Mouse (Mus musculus) erythroblast, embryonic 14.5 days (primary cell): ENCODE results near the gene Tespa1. TPM values are rescaled to one million over a fixed set of nuclear protein-coding genes. Genes with fewer than 3 reads are reported as not detected.
"Not testable (repeated sequence)": the region's sequence is repeated elsewhere in the genome, so short reads cannot be mapped to it uniquely, and the experiment has no call there.

ENCODE experiments used
- H3K27me3 ChIP-seq: 2 replicates; pipeline ENCODE4 v1.6.1; 2012; ENCODE audit warnings: inconsistent platforms; ENCODE audit not compliant: control insufficient read depth
- H3K36me3 ChIP-seq: 2 replicates; pipeline ENCODE4 v1.6.1; 2012; ENCODE audit warnings: mild to moderate bottlenecking, inconsistent platforms; ENCODE audit not compliant: control insufficient read depth
- H3K4me1 ChIP-seq: 2 replicates; pipeline ENCODE4 v1.6.1; 2012; ENCODE audit warnings: inconsistent platforms; ENCODE audit not compliant: control insufficient read depth
- H3K4me3 ChIP-seq: replicated peaks from 2 replicates; pipeline ENCODE3; 2012; ENCODE audit warnings: moderate library complexity, mild to moderate bottlenecking, inconsistent platforms
- H3K9me3 ChIP-seq: 2 replicates; pipeline ENCODE4 v1.6.1; 2012; ENCODE audit warnings: low read length, inconsistent platforms, mixed read lengths; ENCODE audit not compliant: control insufficient read depth
- GATA1 ChIP-seq: IDR thresholded peaks from 2 replicates; pipeline ENCODE4 v1.6.1; 2012; ENCODE audit warnings: low read length, inconsistent platforms, mixed read lengths
- TAL1 ChIP-seq: IDR thresholded peaks from 3 replicates; pipeline ENCODE4 v1.6.1; 2012; ENCODE audit warnings: low read length, inconsistent platforms, mixed read lengths
- polyA plus RNA-seq: library from polyadenylated mRNA; stranded (reverse); fragments of >175 nt; gene quantifications from 2 replicates; pipeline ENCODE4 v1.2.3, GENCODE M21; 2012

The Tespa1 gene
- polyA plus RNA-seq, 1 experiment, result 0.04 TPM

DNA sequence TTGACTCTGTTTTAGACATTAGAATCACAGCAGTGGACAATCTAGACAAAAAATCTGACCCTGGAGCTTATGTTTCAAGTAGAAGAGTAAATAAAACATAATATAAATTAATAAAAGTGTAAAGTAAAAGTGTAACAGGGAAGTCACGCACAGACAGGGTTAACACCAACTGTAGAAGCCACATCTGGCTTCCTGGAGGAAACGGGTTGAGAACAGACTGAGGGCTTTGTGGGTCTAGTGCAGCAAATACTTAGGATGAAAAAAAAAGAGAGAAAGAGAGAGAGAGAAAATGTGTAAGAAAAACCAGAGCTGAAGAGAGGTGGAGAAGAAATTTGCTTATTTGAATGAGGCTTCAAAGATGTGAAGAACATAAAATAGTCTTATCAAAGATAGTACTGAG lies 14.9 kb downstream of the Tespa1 start:
- Histone ChIP-seq H3K4me1 (no peaks in the 10 kb centered on the region), H3K27me3 (no peaks in the 10 kb centered on the region), H3K4me3 (no peak overlapping the region), H3K9me3 (no peaks in the 10 kb centered on the region), H3K36me3 (no peaks in the 10 kb centered on the region)
- no peak for TF ChIP-seq TAL1
- no peak for TF ChIP-seq GATA1

DNA sequence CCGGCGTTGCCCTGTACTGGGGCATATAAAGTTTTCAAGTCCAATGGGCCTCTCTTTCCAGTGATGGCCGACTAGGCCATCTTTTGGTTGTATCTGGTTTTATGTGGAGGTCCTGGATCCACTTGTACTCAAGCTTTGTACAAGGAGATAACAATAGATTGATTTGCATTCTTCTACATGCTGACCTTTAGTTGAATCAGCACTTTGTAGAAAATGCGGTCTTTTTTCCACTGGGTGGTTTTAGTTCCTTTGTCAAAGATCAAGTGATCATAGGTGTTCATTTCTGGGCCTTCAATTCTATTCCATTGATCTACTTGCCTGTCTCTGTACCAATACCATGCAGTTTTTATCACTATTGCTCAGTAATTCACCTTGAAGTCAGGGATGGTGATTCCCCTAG lies 17.4 kb downstream of the Tespa1 start:
- not testable (repeated sequence) for H3K4me3 ChIP-seq, H3K4me1 ChIP-seq, H3K27me3 ChIP-seq, H3K36me3 ChIP-seq, H3K9me3 ChIP-seq

DNA sequence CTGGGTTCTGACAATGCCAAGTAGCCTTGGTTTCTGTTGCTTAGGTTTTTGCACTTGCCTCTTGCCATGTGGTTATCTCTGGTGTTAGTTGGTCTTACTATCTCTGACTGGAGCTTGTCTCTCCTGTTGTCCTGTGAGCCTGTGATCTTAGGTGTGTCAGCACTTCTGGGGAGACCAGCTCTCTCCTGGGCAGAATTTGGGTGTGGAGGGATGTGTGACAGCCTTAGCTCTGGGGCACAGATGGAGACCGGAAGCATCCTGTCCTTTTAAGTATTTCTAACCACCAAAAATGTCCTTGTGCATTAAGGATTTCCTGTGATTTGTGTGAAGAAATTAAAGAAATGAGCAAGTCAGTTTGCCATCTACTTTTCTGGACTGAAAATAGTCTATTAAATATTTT lies 21.4 kb downstream of the Tespa1 start:
- Histone ChIP-seq H3K9me3 (no peaks in the 10 kb centered on the region), H3K4me3 (no peak overlapping the region), H3K36me3 (no peaks in the 10 kb centered on the region), H3K27me3 (no peaks in the 10 kb centered on the region), H3K4me1 (no peaks in the 10 kb centered on the region)
- no peak for TF ChIP-seq GATA1
- no peak for TF ChIP-seq TAL1

DNA sequence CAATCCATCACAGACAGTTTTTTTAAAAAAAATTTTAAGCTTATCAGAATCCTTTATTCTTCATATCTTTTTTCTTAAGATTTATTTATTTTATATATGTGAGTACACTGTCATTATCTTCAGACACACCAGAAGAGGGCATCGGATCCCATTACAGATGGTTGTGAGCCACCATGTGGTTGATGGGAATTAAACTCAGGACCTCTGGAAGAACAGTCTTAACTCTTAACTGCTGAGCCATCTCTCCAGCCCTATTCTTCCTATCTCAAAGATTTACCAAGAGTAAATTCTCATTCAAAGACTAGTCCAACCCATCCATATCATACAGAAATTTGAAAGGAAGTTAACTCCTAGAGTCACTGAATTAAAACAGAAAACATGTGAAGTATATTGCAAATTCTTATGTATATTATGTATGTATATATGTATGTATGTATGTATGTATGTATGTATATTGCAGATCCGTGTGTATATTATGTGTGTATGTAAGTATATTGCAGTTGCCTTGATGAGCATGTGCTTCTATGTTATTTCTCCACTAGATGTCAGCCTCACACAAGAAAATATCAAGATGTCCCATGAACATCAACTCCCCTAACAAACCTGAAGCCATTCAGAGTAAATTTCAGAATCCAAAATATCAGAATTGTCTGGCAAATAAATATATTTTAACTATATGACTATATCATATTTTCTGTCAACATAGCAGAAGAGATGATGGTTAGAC lies 40.9 kb downstream of the Tespa1 start:
- TF ChIP-seq TAL1 (no peak), GATA1 (no peak)
- no peaks in the 10 kb centered on the region for H3K9me3 ChIP-seq
- no peak overlapping the region for H3K4me3 ChIP-seq
- H3K36me3 ChIP-seq, result no peaks in the 10 kb centered on the region
- no peaks in the 10 kb centered on the region for H3K27me3 ChIP-seq
- H3K4me1 ChIP-seq, result no peaks in the 10 kb centered on the region

DNA sequence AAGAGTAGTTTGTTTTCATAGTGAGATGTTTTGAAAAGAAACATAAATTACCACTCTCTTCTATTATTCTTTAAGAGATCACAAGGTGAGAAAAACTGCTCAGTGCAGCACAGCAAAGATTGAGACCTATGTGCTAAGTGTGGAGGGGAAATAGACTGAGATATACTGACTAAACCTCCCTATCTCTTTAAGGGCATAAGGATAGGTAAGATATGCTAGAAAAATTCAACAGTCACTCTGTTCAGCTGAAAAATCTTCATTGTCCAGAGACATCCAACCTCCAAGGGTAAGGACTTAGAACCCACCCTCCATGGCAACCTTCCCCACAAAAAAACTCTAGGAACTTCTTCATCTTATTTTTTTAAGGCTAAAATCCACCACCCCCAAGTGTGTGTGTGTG lies 42.1 kb downstream of the Tespa1 start:
- Histone ChIP-seq H3K36me3 (no peaks in the 10 kb centered on the region), H3K27me3 (no peaks in the 10 kb centered on the region), H3K4me3 (no peak overlapping the region), H3K9me3 (no peaks in the 10 kb centered on the region), H3K4me1 (no peaks in the 10 kb centered on the region)
- TF ChIP-seq GATA1 (no peak), TAL1 (no peak)

DNA sequence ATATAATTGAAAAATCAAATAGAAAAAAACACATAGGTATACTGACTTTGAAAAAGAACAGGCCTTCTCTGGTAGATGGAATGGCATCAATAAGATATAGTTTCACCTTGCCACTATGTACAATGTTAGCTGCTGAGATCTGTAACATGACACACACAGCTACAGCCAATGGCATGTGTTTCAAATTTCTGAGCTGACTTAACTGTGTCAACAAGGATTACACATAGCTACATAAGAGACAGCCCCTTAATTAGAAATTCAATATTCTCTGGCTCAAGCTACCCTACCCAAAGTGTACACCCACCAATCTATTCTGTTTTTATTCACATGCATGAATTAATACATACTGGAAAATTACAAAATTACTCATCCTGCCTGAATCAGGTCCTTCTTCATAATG lies 45.7 kb downstream of the Tespa1 start:
- no peaks in the 10 kb centered on the region; the same call in 1 of the 2 replicates for H3K4me1 ChIP-seq
- no peak overlapping the region for H3K4me3 ChIP-seq
- no peaks in the 10 kb centered on the region for H3K9me3 ChIP-seq
- H3K27me3 ChIP-seq, result no peaks in the 10 kb centered on the region
- no peak for TF ChIP-seq GATA1
- no peak for TF ChIP-seq TAL1
- H3K36me3 ChIP-seq, result no peaks in the 10 kb centered on the region

DNA sequence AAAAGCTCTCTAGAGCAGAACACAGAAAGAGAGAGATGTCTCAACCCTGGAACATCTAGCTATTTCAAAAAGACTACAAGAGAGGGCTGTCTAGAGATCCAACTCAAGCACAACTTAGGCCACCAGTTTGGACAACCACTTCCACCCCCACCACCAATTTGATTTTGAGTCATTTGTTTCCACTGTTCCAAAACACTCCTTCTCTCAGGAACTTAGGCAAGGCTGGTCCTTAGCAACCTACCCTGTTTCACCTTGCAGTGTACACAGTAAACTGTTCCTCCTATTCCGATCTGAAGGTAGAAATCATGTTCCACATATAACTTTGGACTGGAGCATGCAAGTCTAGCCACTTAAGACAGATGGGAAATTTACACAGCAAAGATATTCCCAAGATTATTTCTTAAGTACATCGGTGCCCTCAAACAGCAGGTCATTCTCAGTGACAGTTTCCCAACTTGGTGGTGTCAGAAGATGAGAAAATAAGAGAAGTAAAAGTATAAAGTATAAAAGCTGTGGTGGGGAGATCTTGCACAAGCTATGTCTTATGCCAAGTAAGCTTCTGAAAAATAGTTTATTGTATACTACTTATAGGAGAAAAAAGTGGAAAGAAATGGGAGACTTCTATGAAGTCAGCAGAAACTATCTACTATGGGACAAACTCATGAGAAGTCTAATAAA lies 47.5 kb downstream of the Tespa1 start:
- TF ChIP-seq GATA1, result no peak
- TF ChIP-seq TAL1, result no peak

DNA sequence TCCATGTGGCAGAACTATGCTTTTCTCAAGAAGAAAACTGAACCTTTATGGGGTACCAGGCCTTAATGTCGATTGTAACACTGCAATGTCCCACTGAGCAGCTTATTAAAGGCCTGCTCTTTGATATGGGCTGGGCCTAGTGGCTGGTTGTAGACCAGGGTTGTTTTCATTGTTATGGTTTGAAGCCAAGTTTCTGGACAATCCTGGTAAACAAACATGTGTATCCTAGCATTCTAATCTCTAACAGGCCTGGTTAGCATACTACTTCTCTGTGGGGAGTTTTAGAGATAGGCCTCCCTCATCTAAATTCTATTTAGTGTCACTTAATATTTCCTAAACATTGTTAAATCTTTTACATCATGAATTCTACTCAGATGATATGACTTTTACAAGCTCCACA lies 49.0 kb downstream of the Tespa1 start:
- no peak for TF ChIP-seq TAL1
- TF ChIP-seq GATA1, result no peak
- Histone ChIP-seq H3K9me3 (no peaks in the 10 kb centered on the region), H3K4me1 (no peaks in the 10 kb centered on the region; the same call in 1 of the 2 replicates), H3K36me3 (no peaks in the 10 kb centered on the region), H3K27me3 (no peaks in the 10 kb centered on the region), H3K4me3 (no peak overlapping the region)

More for the DNA sequence above, 47.5 kb downstream of the Tespa1 start:
- Histone ChIP-seq H3K9me3 (no peaks in the 10 kb centered on the region), H3K4me1 (no peaks in the 10 kb centered on the region; the same call in 1 of the 2 replicates), H3K4me3 (no peak overlapping the region), H3K36me3 (no peaks in the 10 kb centered on the region), H3K27me3 (no peaks in the 10 kb centered on the region)

DNA sequence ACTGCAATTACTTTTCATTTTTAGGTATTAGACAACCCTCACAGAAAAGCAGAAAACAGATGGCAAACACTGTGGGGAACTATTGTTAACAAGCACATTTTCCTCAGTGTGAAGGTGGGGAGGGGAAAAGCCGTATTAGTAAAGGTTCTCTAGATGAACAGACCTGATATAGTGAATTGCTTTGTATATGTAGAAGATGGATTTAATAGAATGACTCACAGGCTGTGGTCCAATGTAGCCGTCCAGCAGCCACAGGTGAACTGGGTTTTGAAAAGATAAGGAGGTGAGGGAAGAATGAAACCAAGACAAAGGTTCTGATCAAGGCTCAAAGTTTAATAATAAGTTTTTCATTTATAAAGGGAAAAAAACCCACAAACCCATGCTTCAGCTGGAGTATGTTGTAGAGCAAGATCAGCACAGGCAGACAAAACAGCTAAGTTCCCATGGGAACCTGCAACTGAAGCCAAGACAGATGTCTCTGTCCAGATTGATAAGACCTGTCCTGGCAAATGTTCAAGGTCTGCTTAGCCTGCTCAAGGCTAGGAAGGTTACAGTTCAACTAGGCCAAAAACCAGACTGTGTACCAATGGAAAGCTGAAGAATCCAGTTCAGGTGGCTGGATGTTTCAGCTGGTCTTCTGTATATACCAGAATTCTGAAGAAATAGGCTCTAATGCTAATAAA lies 50.0 kb downstream of the Tespa1 start:
- Histone ChIP-seq H3K4me1 (no peaks in the 10 kb centered on the region; the same call in 1 of the 2 replicates), H3K27me3 (no peaks in the 10 kb centered on the region), H3K4me3 (no peak overlapping the region), H3K9me3 (no peaks in the 10 kb centered on the region), H3K36me3 (no peaks in the 10 kb centered on the region)
- TF ChIP-seq GATA1 (no peak), TAL1 (no peak)
